Mouse (Mus musculus) thymus, postnatal 25 days (tissue): ENCODE results near the gene Gas6.

Experiments
- DNase-seq: peaks from one replicate; pipeline ENCODE4 v3.0.0; 2022

Gene Gas6

GRCm38 (mm10) chr8:13504894-13505674 is 10.8 kb upstream of the Gas6 start:
- DNase-seq: no peak

- no peak for DNase-seq
Measured at GRCm38 (mm10) chr8:13503936-13504606, 9.8 kb upstream of the Gas6 start.

GRCm38 (mm10) chr8:13501221-13501620 is 6.9 kb upstream of the Gas6 start:
- DNase-seq: no peak

- DNase-seq: no peak
Measured at GRCm38 (mm10) chr8:13493011-13493410, 1.3 kb downstream of the Gas6 start.

- DNase-seq: no peak
Measured at GRCm38 (mm10) chr8:13492198-13492995, 1.9 kb downstream of the Gas6 start.

- DNase-seq: no peak
Measured at GRCm38 (mm10) chr8:13491491-13492010, 2.7 kb downstream of the Gas6 start.

- no peak for DNase-seq
Measured at GRCm38 (mm10) chr8:13489986-13490910, 4.0 kb downstream of the Gas6 start.

- DNase-seq: no peak
Measured at GRCm38 (mm10) chr8:13489351-13489750, 4.9 kb downstream of the Gas6 start.

- no peak for DNase-seq
Measured at GRCm38 (mm10) chr8:13483191-13483590, 11.1 kb downstream of the Gas6 start.

GRCm38 (mm10) chr8:13482101-13482801 is 12.0 kb downstream of the Gas6 start:
- DNase-seq: no peak

- DNase-seq: no peak
Measured at GRCm38 (mm10) chr8:13481596-13481995, 12.7 kb downstream of the Gas6 start.

GRCm38 (mm10) chr8:13481089-13481554 is 13.2 kb downstream of the Gas6 start:
- no peak for DNase-seq

GRCm38 (mm10) chr8:13475892-13476291 is 18.4 kb downstream of the Gas6 start:
- peak; percentile 8 for DNase-seq

- DNase-seq: no peak
Measured at GRCm38 (mm10) chr8:13472284-13472683, 22.0 kb downstream of the Gas6 start.

GRCm38 (mm10) chr8:13471484-13471883 is 22.8 kb downstream of the Gas6 start:
- no peak for DNase-seq

GRCm38 (mm10) chr8:13468737-13469136 is 25.6 kb downstream of the Gas6 start:
- no peak for DNase-seq

- DNase-seq: peak; percentile 26
Measured at GRCm38 (mm10) chr8:13466989-13467388, 27.3 kb downstream of the Gas6 start.

GRCm38 (mm10) chr8:13465324-13465723 is 29.0 kb downstream of the Gas6 start:
- DNase-seq: no peak

GRCm38 (mm10) chr8:13462392-13462791 is 31.9 kb downstream of the Gas6 start:
- DNase-seq: no peak

GRCm38 (mm10) chr8:13461843-13462242 is 32.4 kb downstream of the Gas6 start:
- DNase-seq: peak; percentile 79

- no peak for DNase-seq
Measured at GRCm38 (mm10) chr8:13461085-13461765, 33.1 kb downstream of the Gas6 start.
